Mouse (Mus musculus): ENCODE results near the gene Rbms3.

- TF ChIP-seq CTCF (conservative IDR thresholded peaks at IDR 0.05; ENCODE audit: insufficient read depth, insufficient read length, low read depth, low read length) (no peak), POLR2A (IDR thresholded peaks at IDR 0.05; ENCODE audit: low read depth, low read length) (no peak)
These were observed 28.9 kb downstream of the Rbms3 start for GRCm38 (mm10) chr9:117600781-117601180.
